Mouse (Mus musculus) adrenal gland, adult 2 months (tissue): ENCODE measurements around the gene Shisal1. TPM values are rescaled to one million over a fixed set of nuclear protein-coding genes. Genes with fewer than 3 reads are reported as not detected.

Experiments used
- DNase-seq: peaks from one replicate; pipeline ENCODE4 v3.0.0; 2021
- polyA plus RNA-seq: library from polyadenylated mRNA; depleted of rRNA; stranded (reverse); fragments of >200 nt; gene quantifications from 2 replicates; pipeline ENCODE4 v1.2.3, GENCODE M21; 2012; rRNA removed
- total RNA-seq, 2 experiments: library from RNA; stranded (reverse); gene quantifications; 2 replicates each; pipeline ENCODE4 v1.2.3; 2021

Gene Shisal1
- total and polyA plus RNA-seq, 3 experiments, result 1.0 to 2.8 (median 1.9) TPM

DNA sequence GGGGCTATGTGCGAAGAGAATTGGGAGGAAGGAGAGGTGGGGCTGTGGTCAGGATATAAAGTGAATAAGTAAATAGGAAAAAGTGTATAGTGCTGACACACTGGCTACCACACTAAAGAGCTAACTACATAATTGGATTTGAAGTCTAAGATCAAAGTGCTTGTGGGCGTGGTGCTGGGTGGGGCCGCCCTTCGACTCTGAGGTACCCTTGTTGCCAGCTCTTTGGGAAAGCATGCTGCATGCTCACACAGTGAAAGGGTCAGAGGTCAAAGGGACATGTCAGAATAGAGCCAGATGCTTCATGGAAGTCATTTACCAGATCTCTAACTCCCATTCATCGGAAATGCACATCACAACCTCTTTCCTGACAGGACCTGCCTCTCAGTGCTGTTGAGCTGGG lies 74.1 kb downstream of the Shisal1 start:
- DNase-seq, result no peak

- no peak for DNase-seq
Measured at GRCm38 (mm10) chr15:84367402-84367801, 79.5 kb downstream of the Shisal1 start.

DNA sequence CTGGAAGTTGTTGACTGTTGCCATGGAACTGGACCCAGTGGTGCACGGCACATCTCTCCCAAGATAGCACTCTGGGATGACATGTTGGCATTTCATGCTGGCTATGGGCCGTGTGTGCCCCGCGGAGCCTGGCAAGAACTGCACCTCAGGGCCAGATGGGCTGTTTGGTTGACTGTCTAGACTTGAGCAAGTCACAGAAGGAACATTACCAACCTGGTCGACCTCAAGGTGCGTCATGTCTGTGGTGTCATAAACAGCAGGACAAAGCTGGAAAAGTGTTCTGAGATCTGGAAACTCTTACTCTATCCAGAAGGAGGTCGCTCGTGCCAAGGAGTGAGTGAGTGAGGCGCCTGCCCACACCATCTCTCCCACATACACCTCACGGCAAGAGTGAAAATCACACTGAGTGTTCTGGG lies 80.3 kb downstream of the Shisal1 start:
- no peak for DNase-seq

DNA sequence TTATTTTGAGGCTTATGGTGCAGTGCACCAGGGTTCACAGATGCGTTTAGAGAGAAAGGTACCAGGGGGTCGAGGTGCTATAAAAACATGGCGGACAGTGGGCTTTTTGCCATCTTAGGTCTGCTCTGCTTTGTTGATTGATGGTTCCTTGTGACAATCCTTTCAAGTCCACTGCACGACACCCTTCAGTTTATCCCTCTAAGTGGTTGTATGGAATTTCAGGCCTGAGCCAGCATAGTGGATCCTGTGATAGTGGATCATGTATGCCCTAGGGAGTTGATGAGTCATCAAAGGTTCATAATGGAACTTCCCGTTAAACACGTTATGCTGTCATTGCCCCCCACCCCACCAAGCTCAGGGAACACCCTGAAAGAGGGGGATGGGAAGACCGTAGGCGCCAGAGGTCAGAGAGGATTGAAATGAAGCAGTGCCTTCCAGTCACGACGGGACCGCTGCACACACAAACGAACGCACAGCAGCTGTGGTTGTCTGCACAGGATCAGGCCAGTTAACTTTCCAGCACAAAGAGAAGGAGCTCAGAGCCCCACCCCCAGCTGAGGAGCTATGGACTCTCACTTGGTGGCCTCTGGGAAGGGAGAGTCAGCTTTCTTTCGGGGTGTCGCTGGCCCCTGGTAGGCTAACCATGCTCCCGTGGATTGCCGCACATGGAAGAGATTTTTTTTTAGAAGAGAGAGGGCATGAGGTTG lies 81.1 kb downstream of the Shisal1 start:
- no peak for DNase-seq

DNA sequence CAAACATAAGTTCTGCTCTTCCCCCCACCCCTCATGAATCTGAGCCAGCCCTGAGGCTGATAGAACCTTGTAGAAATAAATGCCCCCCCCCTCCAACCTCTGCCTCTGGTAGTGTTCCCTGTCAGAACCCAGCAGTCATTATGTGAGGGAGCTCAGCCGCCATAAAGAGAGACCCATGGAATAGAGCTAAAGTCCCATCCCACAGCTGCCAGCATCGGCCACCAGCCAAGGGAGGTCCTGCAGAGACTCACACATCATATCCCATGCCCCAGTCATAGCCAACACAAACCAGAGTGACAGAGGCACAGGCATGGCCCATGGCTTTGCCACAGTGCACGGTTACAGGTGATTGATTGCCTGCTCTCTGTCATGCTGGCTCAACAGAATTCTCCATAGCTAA lies 82.2 kb downstream of the Shisal1 start:
- no peak for DNase-seq

DNA sequence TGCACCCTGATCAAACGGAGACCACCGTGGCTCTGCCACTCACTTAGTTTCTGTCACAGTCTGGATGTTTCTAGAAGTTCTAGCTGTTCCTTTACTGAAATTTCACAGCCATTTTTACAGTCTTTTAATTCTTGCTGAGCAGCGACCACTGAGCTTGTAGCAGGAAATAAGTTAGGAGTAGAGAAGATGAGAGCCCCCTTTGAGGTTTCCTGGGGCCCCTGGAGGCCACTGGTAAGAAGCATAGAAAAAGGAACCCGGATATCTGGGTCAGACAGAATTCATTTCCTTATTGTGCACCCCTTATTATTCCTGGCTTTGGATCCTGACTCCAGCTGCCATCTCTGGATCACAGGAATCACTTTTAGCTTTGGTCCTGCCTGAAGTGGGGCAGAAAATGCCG lies 91.8 kb downstream of the Shisal1 start:
- DNase-seq, result no peak

GRCm38 (mm10) chr15:84351915-84352844 lies 94.7 kb downstream of the Shisal1 start:
- no peak for DNase-seq

DNA sequence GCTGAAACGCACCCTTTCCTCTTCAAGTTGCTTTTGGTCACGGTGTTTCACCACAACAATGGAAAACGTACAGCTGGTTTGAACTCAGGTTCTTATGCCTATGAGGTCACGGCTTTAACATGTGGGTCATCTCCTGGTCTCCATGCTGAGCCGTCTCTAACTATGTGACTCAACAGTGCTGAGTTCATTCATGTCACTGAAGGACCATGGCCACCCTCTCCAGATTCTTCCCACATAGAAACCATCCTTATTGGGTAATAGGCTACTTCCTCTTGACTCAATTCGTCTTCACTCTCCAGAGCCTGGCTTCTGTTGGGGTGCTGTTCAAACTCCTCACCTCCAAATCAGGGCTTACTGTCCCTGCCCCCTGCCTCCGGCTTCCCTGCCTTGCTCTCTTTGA lies 95.6 kb downstream of the Shisal1 start:
- no peak for DNase-seq

GRCm38 (mm10) chr15:84349915-84350738 lies 96.8 kb downstream of the Shisal1 start:
- no peak for DNase-seq

DNA sequence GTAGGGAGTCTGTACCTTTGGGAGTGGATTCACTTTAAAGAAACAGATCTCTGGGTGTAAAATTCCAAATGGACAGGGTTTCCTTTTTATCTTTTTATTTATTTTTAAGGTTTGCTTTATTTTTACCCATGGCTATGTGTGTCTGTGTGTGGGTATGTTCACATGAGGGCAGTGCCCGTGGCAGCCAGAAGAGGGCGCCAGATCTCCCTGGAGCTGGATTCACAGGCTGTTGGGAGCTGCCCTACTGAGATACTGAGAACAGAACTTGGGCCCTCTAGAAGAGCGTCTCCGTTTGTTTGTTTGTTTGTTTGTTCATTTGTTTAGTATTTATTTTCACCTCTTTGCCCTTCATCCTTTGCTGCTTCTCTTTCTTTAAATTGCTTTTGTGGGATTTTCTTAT lies 98.1 kb downstream of the Shisal1 start:
- no peak for DNase-seq

DNA sequence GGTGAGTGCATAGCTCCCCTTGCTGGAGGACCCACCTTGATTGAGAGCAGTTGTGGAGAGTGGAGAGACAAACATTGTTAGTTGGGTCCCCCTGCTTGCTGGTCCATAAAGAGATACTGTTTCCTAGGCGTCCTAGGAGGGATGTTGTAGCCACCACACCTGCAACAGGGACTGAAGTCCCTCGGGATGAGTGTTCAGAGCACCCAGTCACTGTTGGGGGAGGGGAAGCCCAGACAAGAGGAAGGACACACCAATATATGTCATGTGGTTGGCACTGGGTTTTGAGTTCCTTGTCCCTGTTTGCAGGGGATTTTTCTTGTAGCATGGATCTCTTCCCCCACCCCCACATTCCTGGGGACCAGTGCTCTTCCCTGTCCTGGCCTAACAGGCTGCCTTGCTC lies 106.0 kb downstream of the Shisal1 start:
- DNase-seq, result no peak

DNA sequence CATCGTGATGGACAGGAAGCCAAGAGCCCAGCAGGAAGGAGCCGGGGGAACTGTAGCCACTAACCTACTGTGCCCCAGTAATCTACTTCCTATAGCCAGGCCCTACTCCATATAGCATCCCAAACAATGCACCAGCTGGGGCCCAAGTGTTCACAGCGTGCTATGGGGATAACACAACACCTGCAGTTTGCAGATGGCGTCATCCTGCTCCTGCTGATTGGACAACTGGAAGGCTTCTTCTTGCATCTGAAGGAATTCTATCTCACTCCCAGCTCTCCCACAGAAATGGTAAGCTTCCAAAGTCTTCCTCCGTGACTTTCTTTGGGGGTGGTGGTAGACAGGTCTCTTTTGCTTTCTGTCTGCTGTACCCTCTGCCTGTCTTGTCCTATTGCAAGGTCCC lies 109.3 kb downstream of the Shisal1 start:
- no peak for DNase-seq

- DNase-seq, result no peak
Measured at GRCm38 (mm10) chr15:84336281-84336817, 110.5 kb downstream of the Shisal1 start.

DNA sequence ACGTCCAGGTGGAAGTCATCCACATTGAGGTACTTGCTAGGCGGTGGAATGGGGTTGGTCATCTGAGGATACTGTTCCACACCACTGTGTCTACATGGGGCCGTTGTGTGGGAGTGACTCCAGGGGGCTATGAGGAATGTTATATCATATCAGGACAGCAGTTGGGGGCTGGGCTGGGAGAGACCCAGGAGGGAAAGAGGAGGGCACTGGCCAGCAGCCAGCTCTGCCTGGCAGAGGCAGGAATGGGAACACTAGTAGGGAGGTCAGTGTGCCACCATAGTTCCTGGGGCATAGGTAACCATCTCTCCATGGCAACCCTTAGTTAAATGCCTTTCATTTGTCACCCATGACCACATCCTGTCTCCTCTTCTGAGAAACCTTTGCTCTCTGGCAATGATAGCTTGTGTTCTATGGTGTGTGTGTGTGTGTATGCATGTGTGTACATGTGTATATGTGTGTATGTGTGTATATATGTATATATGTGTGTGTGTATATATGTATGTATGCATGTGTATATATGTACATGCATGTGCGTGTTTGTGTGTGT lies 115.8 kb downstream of the Shisal1 start:
- DNase-seq, result no peak

GRCm38 (mm10) chr15:84329940-84330339 lies 117.0 kb downstream of the Shisal1 start:
- DNase-seq, result no peak

Other genes with a start within 250 kb of the Shisal1 start
- 10 to 100 TPM; 17.5 to 19.2 TPM for gene Parvb, start 215.1 kb downstream of the Shisal1 start, total RNA-seq
- 8.3 and 9.4 TPM in 2 replicates for gene Parvb, start 215.1 kb downstream of the Shisal1 start, polyA plus RNA-seq
- 1 to 10 TPM; 2.8 to 3.9 TPM for gene Parvg, start 123.1 kb downstream of the Shisal1 start, total RNA-seq
- gene Parvg, start 123.1 kb downstream of the Shisal1 start, polyA plus RNA-seq, result 1.7 and 2.1 TPM in 2 replicates
- gene Rtl6, start 110.7 kb upstream of the Shisal1 start, total RNA-seq, result 1 to 10 TPM; 3.9 to 8.9 TPM
- 9.1 and 10.1 TPM in 2 replicates for gene Rtl6, start 110.7 kb upstream of the Shisal1 start, polyA plus RNA-seq
- 1 to 10 TPM; 7.0 to 9.4 TPM for gene Prr5, start 222.5 kb upstream of the Shisal1 start, total RNA-seq
- gene Prr5, start 222.5 kb upstream of the Shisal1 start, polyA plus RNA-seq, result 15.7 and 26.7 TPM in 2 replicates